8 mouse cellular contexts compared by ENCODE assay signal in genomic region chr15:99000535-99001283, GRCm38 (mm10). TPM values are rescaled to one million over a fixed set of nuclear protein-coding genes. Genes with fewer than 3 reads are reported as not detected.
DNase-seq lines count a peak whose midpoint lies in the region; ATAC-seq and TF ChIP-seq lines count a peak whose summit lies in the region.

No protein-coding gene starts in this region.

- H3K4me1 ChIP-seq in bone marrow macrophage, adult 2 months (ENCODE audit: control insufficient read depth, insufficient read depth, low read length) = peaks cover 15% of the 10 kb centered on the region
- no peaks in the 10 kb centered on the region for H3K4me1 ChIP-seq in forebrain, embryonic 14.5 days (ENCODE audit: control insufficient read depth, insufficient read depth, low read length)
- H3K4me1 ChIP-seq in liver, embryonic 12.5 days = peaks cover 45% of the 10 kb centered on the region

- H3K9me3 ChIP-seq in forebrain, embryonic 14.5 days (replicated peaks; ENCODE audit: control insufficient read depth, low read length) = no peaks in the 10 kb centered on the region
- H3K9me3 ChIP-seq in liver, embryonic 12.5 days (replicated peaks) = no peaks in the 10 kb centered on the region

- no peak for TF ChIP-seq POLR2A in bone marrow macrophage, adult 2 months (IDR thresholded peaks at IDR 0.05; ENCODE audit: borderline replicate concordance, low read depth, low read length)

- no peak overlapping the region for H3K27ac ChIP-seq in left cerebral cortex, adult 2 months
- peak overlapping the region; percentile 25; the same call in 1 of the 2 replicates for H3K27ac ChIP-seq in bone marrow macrophage, adult 2 months (ENCODE audit: insufficient read depth, low read depth, low read length)
- no peak overlapping the region for H3K27ac ChIP-seq in forebrain, embryonic 14.5 days (ENCODE audit: low read depth, low read length)
- H3K27ac ChIP-seq in liver, embryonic 12.5 days = no peak overlapping the region

- DNase-seq in left cerebral cortex, adult 2 months (ENCODE audit: extremely low spot score in 1 of 2, low spot score in 2 of 2) = no peak
- DNase-seq in left cerebral cortex, adult 8-10 months (ENCODE audit: low spot score in 2 of 2) = no peak
- DNase-seq in forebrain, embryonic 14.5 days (ENCODE audit: low spot score) = peak; percentile 82
- DNase-seq in induced T-regulatory cell, adult 2 months (ENCODE audit: low read depth) = peak; percentile 89
- peak; percentile 85 for DNase-seq in naive thymus-derived CD4-positive, alpha-beta T cell, adult 2 months (ENCODE audit: low read depth)
- no peak for DNase-seq in ovary, postnatal 10 days (ENCODE audit: low spot score)

- H3K4me2 ChIP-seq in forebrain, embryonic 14.5 days (ENCODE audit: low read length) = peak overlapping the region; percentile 27; the same call in 1 of the 2 replicates
- H3K4me2 ChIP-seq in liver, embryonic 12.5 days = peak overlapping the region; percentile 67

- peak; percentile 83 for TF ChIP-seq CTCF in left cerebral cortex, adult 2 months (IDR thresholded peaks at IDR 0.05)
- no peak for TF ChIP-seq CTCF in bone marrow macrophage, adult 2 months (IDR thresholded peaks at IDR 0.05; ENCODE audit: low read depth, low read length)

- peak; percentile 31; the same call in 1 of the 2 replicates for ATAC-seq in forebrain, embryonic 14.5 days
- ATAC-seq in liver, embryonic 12.5 days = no peak

- H3K36me3 ChIP-seq in forebrain, embryonic 14.5 days (ENCODE audit: control insufficient read depth, insufficient read depth, low read length) = no peaks in the 10 kb centered on the region
- H3K36me3 ChIP-seq in liver, embryonic 12.5 days = no peaks in the 10 kb centered on the region

- no peak overlapping the region for H3K4me3 ChIP-seq in left cerebral cortex, adult 2 months
- peak overlapping the region; percentile 13; the same call in 1 of the 2 replicates for H3K4me3 ChIP-seq in bone marrow macrophage, adult 2 months (ENCODE audit: insufficient read depth, low read length)
- H3K4me3 ChIP-seq in forebrain, embryonic 14.5 days (ENCODE audit: low read depth, low read length) = no peak overlapping the region
- H3K4me3 ChIP-seq in liver, embryonic 12.5 days = no peak overlapping the region

- H3K27me3 ChIP-seq in forebrain, embryonic 14.5 days (replicated peaks; ENCODE audit: control insufficient read depth, insufficient read depth, low read length) = no peaks in the 10 kb centered on the region
- H3K27me3 ChIP-seq in liver, embryonic 12.5 days (replicated peaks) = peaks cover 6% of the 10 kb centered on the region; the same call in 1 of the 2 replicates

- 37% methylated on average over 14 of the region's 14 CpGs for WGBS in forebrain, embryonic 14.5 days
- WGBS in liver, embryonic 12.5 days (ENCODE audit: insufficient replicate concordance) = 40% methylated on average over 14 of the region's 14 CpGs

- no peak overlapping the region for H3K9ac ChIP-seq in forebrain, embryonic 14.5 days (ENCODE audit: low read length)
- no peak overlapping the region for H3K9ac ChIP-seq in liver, embryonic 12.5 days

- intact Hi-C loops in left cerebral cortex, adult 2 months (cut with DNase I) = loop anchor here (5.0 kb wide), 1 partner anchor 87 kb away; the partner anchor contains the start of gene C1ql4

RNA-seq across cellular contexts. Expression of gene Tuba1c, which starts 29.0 kb away (rescaled TPM):
- total RNA-seq in left cerebral cortex, adult 2 months (2021) = 10 to 100 TPM; 56.1 to 61.4 TPM
- 10 to 100 TPM; 41.1 to 59.7 (median 56.5) TPM for total RNA-seq in left cerebral cortex, adult 8-10 months (2022)
- 134 and 173 TPM in 2 replicates for polyA plus RNA-seq in bone marrow macrophage, adult 2 months (2012; ENCODE audit: insufficient read depth, insufficient read length, missing spikeins)
- polyA plus RNA-seq in forebrain, embryonic 14.5 days (2014; fragmentation: Nextera tagmentation; extraction: Ambion mirVana) = 56.7 and 93.1 TPM in 2 replicates
- polyA plus RNA-seq in liver, embryonic 12.5 days (2016; fragmentation: Nextera tagmentation; extraction: Ambion mirVana) = 242 and 244 TPM in 2 replicates

RNA-seq across cellular contexts. Expression of gene Tuba1a, which starts 47.2 kb away (rescaled TPM):
- total RNA-seq in left cerebral cortex, adult 2 months (2021) = 100 to 1,000 TPM; 817 to 827 TPM
- total RNA-seq in left cerebral cortex, adult 8-10 months (2022) = 100 to 1,000 TPM; 904 to 960 (median 945) TPM
- 36.4 and 43.3 TPM in 2 replicates for polyA plus RNA-seq in bone marrow macrophage, adult 2 months (2012; ENCODE audit: insufficient read depth, insufficient read length, missing spikeins)
- 18,182 and 18,289 TPM in 2 replicates for polyA plus RNA-seq in forebrain, embryonic 14.5 days (2014; fragmentation: Nextera tagmentation; extraction: Ambion mirVana)
- polyA plus RNA-seq in liver, embryonic 12.5 days (2016; fragmentation: Nextera tagmentation; extraction: Ambion mirVana) = 180 and 181 TPM in 2 replicates

RNA-seq across cellular contexts. Expression of gene Gm49450, which starts 47.4 kb away (rescaled TPM):
- total RNA-seq in left cerebral cortex, adult 2 months (2021) = not detected
- total RNA-seq in left cerebral cortex, adult 8-10 months (2022) = not detected
- polyA plus RNA-seq in bone marrow macrophage, adult 2 months (2012; ENCODE audit: insufficient read depth, insufficient read length, missing spikeins) = not detected in 2 replicates
- not detected in 2 replicates for polyA plus RNA-seq in forebrain, embryonic 14.5 days (2014; fragmentation: Nextera tagmentation; extraction: Ambion mirVana)
- polyA plus RNA-seq in liver, embryonic 12.5 days (2016; fragmentation: Nextera tagmentation; extraction: Ambion mirVana) = not detected in 2 replicates

RNA-seq across cellular contexts. Expression of gene Prph, which starts 54.3 kb away (rescaled TPM):
- under 1 TPM; 0.91 to 0.97 TPM for total RNA-seq in left cerebral cortex, adult 2 months (2021)
- total RNA-seq in left cerebral cortex, adult 8-10 months (2022) = 1 to 10 TPM in 3 of 4 experiments, under 1 TPM in 1; 0.73 to 1.5 (median 1.2) TPM
- not detected in 2 replicates for polyA plus RNA-seq in bone marrow macrophage, adult 2 months (2012; ENCODE audit: insufficient read depth, insufficient read length, missing spikeins)
- polyA plus RNA-seq in forebrain, embryonic 14.5 days (2014; fragmentation: Nextera tagmentation; extraction: Ambion mirVana) = 0.84 and 1.0 TPM in 2 replicates
- polyA plus RNA-seq in liver, embryonic 12.5 days (2016; fragmentation: Nextera tagmentation; extraction: Ambion mirVana) = 0.35 and 0.89 TPM in 2 replicates

Comparison
In these comparisons a context has a peak if more than half of its experiments do, and no peak if none do; other contexts are left out.
1. DNase-seq: peak in forebrain, embryonic 14.5 days (single experiment), induced T-regulatory cell, adult 2 months (single experiment) and naive thymus-derived CD4-positive, alpha-beta T cell, adult 2 months (single experiment); none in left cerebral cortex, adult 2 months (0 of 2), left cerebral cortex, adult 8-10 months (0 of 2) and ovary, postnatal 10 days (single experiment).
2. RNA of gene Tuba1a, which starts 47.2 kb away (polyA plus RNA-seq): 18,182 to 18,289 TPM in forebrain, embryonic 14.5 days; 180 to 181 TPM in liver, embryonic 12.5 days and 36.4 to 43.3 TPM in bone marrow macrophage, adult 2 months; every median in the first group is over 10 times any median in the second.